Mouse (Mus musculus): Measurements from ENCODE around the gene Cyp2t4.

Cyp2t4 gene

GRCm38 (mm10) chr7:27162780-27163449 lies 9.4 kb downstream of the Cyp2t4 start:
- no peak for DNase-seq

- no peak for DNase-seq
These were observed 9.9 kb downstream of the Cyp2t4 start for GRCm38 (mm10) chr7:27163450-27163805.

GRCm38 (mm10) chr7:27164112-27164947 lies 10.8 kb downstream of the Cyp2t4 start:
- DNase-seq, result no peak

GRCm38 (mm10) chr7:27165007-27165655 lies 11.6 kb downstream of the Cyp2t4 start:
- DNase-seq, result no peak

- no peak for DNase-seq
These were observed 12.2 kb downstream of the Cyp2t4 start for GRCm38 (mm10) chr7:27165696-27166095.

- DNase-seq, result peak; percentile 91 to 94
These were observed 12.7 kb downstream of the Cyp2t4 start for GRCm38 (mm10) chr7:27166229-27166613.

- DNase-seq, result peak; percentile 95 to 97
These were observed 13.3 kb downstream of the Cyp2t4 start, which contains the start of gene Egln2 for GRCm38 (mm10) chr7:27166614-27167474. TSS of gene Egln2 (minus strand) at chr7:27166802.

GRCm38 (mm10) chr7:27167475-27168094 lies 14.1 kb downstream of the Cyp2t4 start:
- DNase-seq, result no peak

GRCm38 (mm10) chr7:27168371-27168770 lies 14.9 kb downstream of the Cyp2t4 start:
- DNase-seq, result no peak

- no peak for DNase-seq
These were observed 17.5 kb downstream of the Cyp2t4 start for GRCm38 (mm10) chr7:27170981-27171380.

GRCm38 (mm10) chr7:27174496-27174895 lies 21.0 kb downstream of the Cyp2t4 start:
- DNase-seq, result peak in 1 of 2 experiments; percentile 25

GRCm38 (mm10) chr7:27174896-27175295 lies 21.4 kb downstream of the Cyp2t4 start:
- no peak for DNase-seq

- DNase-seq, result no peak
These were observed 24.4 kb downstream of the Cyp2t4 start for GRCm38 (mm10) chr7:27177942-27178323.

- DNase-seq, result peak; percentile 100
These were observed 25.1 kb downstream of the Cyp2t4 start, which contains the start of gene Rab4b for GRCm38 (mm10) chr7:27178324-27179216. TSS of gene Rab4b (minus strand) at chr7:27178896.

GRCm38 (mm10) chr7:27179217-27179918 lies 25.9 kb downstream of the Cyp2t4 start:
- no peak for DNase-seq

GRCm38 (mm10) chr7:27180036-27180435 lies 26.5 kb downstream of the Cyp2t4 start:
- DNase-seq, result peak; percentile 44 to 64

- DNase-seq, result peak in 1 of 2 experiments; percentile 51
These were observed 27.6 kb downstream of the Cyp2t4 start, which contains the start of the genes Gm21983 and Mia for GRCm38 (mm10) chr7:27180837-27181695. TSS of gene Gm21983 (minus strand) at chr7:27181086. TSS of gene Mia (minus strand) at chr7:27181157.

- DNase-seq, result no peak
These were observed 29.0 kb downstream of the Cyp2t4 start for GRCm38 (mm10) chr7:27182498-27182897.

GRCm38 (mm10) chr7:27184964-27185363 lies 31.4 kb downstream of the Cyp2t4 start:
- peak in 1 of 2 experiments; percentile 35 for DNase-seq
